Mouse (Mus musculus) neutrophil, adult 83 days (primary cell): ENCODE results near the gene Trim43c. TPM values are rescaled to one million over a fixed set of nuclear protein-coding genes. Genes with fewer than 3 reads are reported as not detected.

Experiments used
- total RNA-seq, 2 experiments: library from RNA; stranded (reverse); gene quantifications; one replicate each; pipeline ENCODE4 v1.2.4; 2023

Gene Trim43c
- total RNA-seq: not detected

DNA sequence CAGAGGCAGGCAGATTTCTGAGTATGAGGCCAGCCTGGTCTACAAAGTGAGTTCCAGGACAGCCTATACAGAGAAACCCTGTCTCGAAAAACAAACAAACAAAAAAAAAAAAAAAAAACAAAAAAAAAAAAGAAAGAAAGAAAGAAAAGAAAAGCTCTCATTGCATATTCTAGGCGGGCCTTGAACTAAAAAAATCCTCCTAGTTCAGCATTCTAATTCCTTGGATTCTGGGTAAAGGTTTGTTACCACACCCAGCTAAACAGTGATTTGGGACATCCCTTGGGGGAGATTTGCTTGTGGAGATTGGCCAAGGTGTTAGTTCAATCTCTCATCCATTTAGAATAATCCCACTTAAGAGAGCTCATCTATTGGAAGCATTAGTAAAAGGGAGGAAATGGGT is at the start of gene Trim43c:
Gene Trim43c (plus strand): TSS at position 301 of the 400 bp plus-strand sequence.

Other genes with a start within 250 kb of the Trim43c start
- gene Mthfsl, start 118.9 kb upstream of the Trim43c start, total RNA-seq: 10 to 100 TPM; 53.6 to 62.2 TPM
- gene Bcl2a1d, start 107.2 kb upstream of the Trim43c start, total RNA-seq: 1 to 10 TPM; 1.1 to 2.4 TPM
- gene Bcl2a1a, start 117.7 kb downstream of the Trim43c start, total RNA-seq: 1 to 10 TPM; 4.7 to 7.7 TPM